Mouse (Mus musculus): Measurements from ENCODE around the gene Qrich2.

DNA sequence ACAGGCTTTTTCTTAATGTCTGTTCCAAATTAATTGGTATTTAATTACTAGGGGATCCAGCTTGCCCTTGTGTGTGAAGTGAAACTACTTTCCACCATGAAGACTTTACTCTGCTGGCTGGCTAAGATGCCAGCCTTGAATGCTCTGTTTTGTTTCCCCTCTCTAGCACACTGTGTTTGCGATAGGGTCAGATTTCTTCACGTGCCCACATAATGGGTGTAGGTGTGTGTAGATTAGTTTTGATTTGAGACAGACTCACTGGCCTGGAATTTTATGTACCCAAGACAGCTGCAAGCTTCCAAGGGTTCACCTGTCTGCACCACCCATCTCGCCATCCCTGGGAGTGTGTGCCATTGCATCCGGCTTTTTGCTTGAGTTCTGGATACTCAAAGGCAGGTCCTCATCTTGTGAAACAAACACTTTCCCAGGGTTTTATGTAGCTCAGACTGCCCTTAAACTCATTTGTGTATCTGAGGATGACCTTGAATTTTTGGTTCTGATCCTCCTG, 47.5 kb upstream of the Qrich2 start:
- TF ChIP-seq CTCF (IDR thresholded peaks at IDR 0.05; ENCODE audit: low read depth) = no peak
- no peak for TF ChIP-seq EP300 (optimal IDR thresholded peaks at IDR 0.05)

All from stomach, postnatal 0 days (tissue).